Comparison of ENCODE assay signal across 13 mouse cellular contexts in genomic region chr10:36383331-36383730, GRCm38 (mm10).
"Had no signal": no experiment of that assay in that cellular context is flagged by ENCODE, and none has a peak within 500 bp of the region (broad histone marks: within the 10 kb centered on the region; RNA-seq: fewer than 3 reads in every experiment).

No protein-coding gene starts in this region.

- H3K4me1 ChIP-seq: limb, embryonic 15.5 days; liver, embryonic 12.5 days; megakaryocyte, embryonic 14.5 days had no signal

- H3K9me3 ChIP-seq: limb, embryonic 15.5 days; liver, embryonic 12.5 days; megakaryocyte, embryonic 14.5 days had no signal

- H3K27me3 ChIP-seq: limb, embryonic 15.5 days; liver, embryonic 12.5 days; megakaryocyte, embryonic 14.5 days had no signal

- H3K27ac ChIP-seq: layer of hippocampus, adult 2 months; limb, embryonic 15.5 days; liver, embryonic 12.5 days; macrophage; stomach, postnatal 0 days had no signal

- H3K4me3 ChIP-seq: layer of hippocampus, adult 2 months; limb, embryonic 15.5 days; liver, embryonic 12.5 days; megakaryocyte, embryonic 14.5 days had no signal

- H3K36me3 ChIP-seq: limb, embryonic 15.5 days; liver, embryonic 12.5 days had no signal

- H3K9ac ChIP-seq: limb, embryonic 15.5 days; liver, embryonic 12.5 days; lung, embryonic 14.5 days had no signal

- H3K4me2 ChIP-seq: limb, embryonic 15.5 days; liver, embryonic 12.5 days; lung, embryonic 14.5 days; midbrain, embryonic 11.5 days had no signal

- ATAC-seq: liver, embryonic 12.5 days; midbrain, embryonic 16.5 days had no signal

- DNase-seq: kidney, postnatal 10 days; kidney, postnatal 4 days; lung, embryonic 14.5 days; lung, postnatal 10 days; thymus, postnatal 4 days had no signal
